Comparison of ENCODE assay signal across 21 mouse cellular contexts in genomic region chr4:138824161-138824560, GRCm38 (mm10). TPM values are rescaled to one million over a fixed set of nuclear protein-coding genes. Genes with fewer than 3 reads are reported as not detected.
"Had no signal": no experiment of that assay in that cellular context is flagged by ENCODE, and none has a peak within 500 bp of the region (broad histone marks: within the 10 kb centered on the region; RNA-seq: fewer than 3 reads in every experiment).

No protein-coding gene starts in this region.

RNA-seq across cellular contexts. Expression of gene Pla2g5, which starts 39.1 kb away (rescaled TPM):
- polyA plus RNA-seq: liver, adult 2 months; liver, embryonic 12.5 days; liver, embryonic 14.5 days had no signal

RNA-seq across cellular contexts. Expression of gene Pla2g2d, which starts 48.6 kb away (rescaled TPM):
- polyA plus RNA-seq: heart, embryonic 11.5 days; heart, embryonic 13.5 days; heart, embryonic 15.5 days; heart, postnatal 0 days; kidney, embryonic 14.5 days; kidney, embryonic 16.5 days; limb, embryonic 11.5 days; liver, adult 2 months; liver, embryonic 14.5 days had no signal

RNA-seq across cellular contexts. Expression of gene Gm13030, which starts 49.6 kb away (rescaled TPM):
- polyA plus RNA-seq: gonadal fat pad, adult 2 months; heart, adult 2 months; heart, embryonic 11.5 days; heart, embryonic 13.5 days; heart, embryonic 15.5 days; heart, postnatal 0 days; hindbrain, embryonic 11.5 days; hindbrain, embryonic 13.5 days; hindbrain, embryonic 15.5 days; hindbrain, postnatal 0 days; intestine, embryonic 14.5 days; intestine, embryonic 16.5 days; kidney, embryonic 14.5 days; kidney, embryonic 16.5 days; large intestine, adult 2 months; limb, embryonic 11.5 days; limb, embryonic 13.5 days; limb, embryonic 15.5 days; liver, adult 2 months; liver, embryonic 12.5 days; liver, embryonic 14.5 days had no signal

RNA-seq across cellular contexts. Expression of gene Pla2g2e, which starts 53.6 kb away (rescaled TPM):
- polyA plus RNA-seq: heart, embryonic 11.5 days; heart, embryonic 13.5 days; heart, embryonic 15.5 days; hindbrain, embryonic 11.5 days; hindbrain, embryonic 13.5 days; hindbrain, embryonic 15.5 days; hindbrain, postnatal 0 days; intestine, embryonic 14.5 days; intestine, embryonic 16.5 days; limb, embryonic 11.5 days; limb, embryonic 13.5 days; limb, embryonic 15.5 days; liver, adult 2 months; liver, embryonic 12.5 days; liver, embryonic 14.5 days had no signal
